Mouse (Mus musculus) spleen, postnatal 14 days (tissue): ENCODE measurements around the gene Eif1.
"Not testable (repeated sequence)": the region's sequence is repeated elsewhere in the genome, so short reads cannot be mapped to it uniquely, and the experiment has no call there.

Experiments used
- DNase-seq, 2 experiments: peaks; one replicate each; pipeline ENCODE4 v3.0.0; 2021 to 2022; ENCODE audit warnings: low spot score in 2 of 2

Gene Eif1

GRCm38 (mm10) chr11:100319492-100320171, at the start of gene Eif1:
Gene Eif1, plus strand, starts transcription at chr11:100319885.
- peak; percentile 100 for DNase-seq

GRCm38 (mm10) chr11:100271878-100272277, 47.8 kb upstream of the Eif1 start:
- no peak for DNase-seq

DNA sequence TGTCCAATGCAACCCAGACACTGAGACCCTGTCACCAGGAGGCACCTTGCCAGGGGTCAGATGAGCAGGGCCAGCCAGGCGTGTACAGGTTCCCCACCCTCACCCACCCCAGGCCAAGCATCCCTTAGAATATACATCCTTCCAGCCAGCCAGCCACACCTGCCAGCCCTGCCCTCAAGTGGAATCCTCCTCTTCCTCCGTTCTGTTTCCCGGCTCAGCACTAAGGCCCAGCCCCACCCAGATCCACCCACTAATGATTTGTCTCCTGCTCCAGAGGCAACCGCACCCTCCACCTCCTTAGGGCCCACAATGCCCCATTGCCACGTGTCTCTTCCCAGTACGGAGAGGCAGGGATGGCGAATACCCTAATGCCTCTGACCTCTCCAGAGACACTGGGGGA, 45.0 kb upstream of the Eif1 start:
- no peak for DNase-seq

GRCm38 (mm10) chr11:100275466-100275865, 44.2 kb upstream of the Eif1 start:
- no peak for DNase-seq

DNA sequence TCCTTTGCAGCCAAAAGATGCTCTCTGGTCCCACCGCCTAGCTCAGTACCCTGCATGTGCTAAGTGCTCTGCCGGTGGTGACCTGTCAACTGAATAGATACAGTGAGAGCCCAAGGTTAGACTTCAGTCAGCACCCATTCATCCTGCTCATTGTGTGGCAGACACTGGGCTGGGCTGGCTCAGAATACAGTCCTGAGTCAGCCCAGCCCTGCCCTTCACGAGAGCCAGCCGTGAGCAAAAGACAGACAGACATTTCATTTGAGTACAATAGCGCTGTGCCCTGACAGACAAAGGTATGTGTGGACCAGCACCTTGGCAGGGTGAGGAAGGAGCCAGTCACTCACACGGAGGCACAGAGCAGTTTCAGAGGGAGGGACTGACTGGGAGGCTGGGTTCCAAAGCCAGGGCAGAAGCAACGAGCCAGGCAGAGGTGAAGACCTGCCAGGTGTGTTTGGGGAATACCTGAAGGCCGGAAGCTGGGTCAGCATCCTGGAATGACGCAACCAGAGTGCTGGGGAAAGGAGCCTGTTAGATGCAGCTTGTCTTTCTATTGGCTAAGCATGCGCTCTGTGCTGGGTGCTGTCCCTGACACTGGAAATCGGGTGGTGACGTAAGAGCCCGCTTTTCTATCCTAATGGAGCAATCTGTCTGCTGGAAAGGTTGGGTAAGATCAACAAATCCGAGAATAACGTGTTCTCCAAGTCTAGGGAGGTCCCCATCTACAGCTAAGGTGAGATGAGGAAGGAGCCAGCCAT, 41.8 kb upstream of the Eif1 start:
- DNase-seq: no peak

DNA sequence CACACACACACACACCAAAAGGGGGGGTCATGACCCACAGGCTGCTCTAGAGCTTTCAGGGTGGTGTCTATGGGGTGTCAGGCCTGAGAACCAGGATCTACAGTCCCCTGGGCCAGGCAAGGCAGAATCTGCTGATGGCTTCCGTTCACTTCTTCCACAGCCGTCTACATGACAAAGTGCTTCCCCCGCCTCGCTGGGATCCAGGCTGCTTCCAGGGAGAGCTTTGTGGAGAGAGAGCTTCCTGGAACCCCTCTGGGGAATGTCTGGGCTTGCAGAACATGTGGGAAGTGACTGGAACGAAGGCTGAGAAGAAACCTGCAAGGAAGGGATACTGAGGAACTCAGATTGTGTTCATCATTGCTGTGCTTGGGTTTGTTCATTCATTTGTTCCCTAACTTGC, 40.9 kb upstream of the Eif1 start:
- DNase-seq: no peak

DNA sequence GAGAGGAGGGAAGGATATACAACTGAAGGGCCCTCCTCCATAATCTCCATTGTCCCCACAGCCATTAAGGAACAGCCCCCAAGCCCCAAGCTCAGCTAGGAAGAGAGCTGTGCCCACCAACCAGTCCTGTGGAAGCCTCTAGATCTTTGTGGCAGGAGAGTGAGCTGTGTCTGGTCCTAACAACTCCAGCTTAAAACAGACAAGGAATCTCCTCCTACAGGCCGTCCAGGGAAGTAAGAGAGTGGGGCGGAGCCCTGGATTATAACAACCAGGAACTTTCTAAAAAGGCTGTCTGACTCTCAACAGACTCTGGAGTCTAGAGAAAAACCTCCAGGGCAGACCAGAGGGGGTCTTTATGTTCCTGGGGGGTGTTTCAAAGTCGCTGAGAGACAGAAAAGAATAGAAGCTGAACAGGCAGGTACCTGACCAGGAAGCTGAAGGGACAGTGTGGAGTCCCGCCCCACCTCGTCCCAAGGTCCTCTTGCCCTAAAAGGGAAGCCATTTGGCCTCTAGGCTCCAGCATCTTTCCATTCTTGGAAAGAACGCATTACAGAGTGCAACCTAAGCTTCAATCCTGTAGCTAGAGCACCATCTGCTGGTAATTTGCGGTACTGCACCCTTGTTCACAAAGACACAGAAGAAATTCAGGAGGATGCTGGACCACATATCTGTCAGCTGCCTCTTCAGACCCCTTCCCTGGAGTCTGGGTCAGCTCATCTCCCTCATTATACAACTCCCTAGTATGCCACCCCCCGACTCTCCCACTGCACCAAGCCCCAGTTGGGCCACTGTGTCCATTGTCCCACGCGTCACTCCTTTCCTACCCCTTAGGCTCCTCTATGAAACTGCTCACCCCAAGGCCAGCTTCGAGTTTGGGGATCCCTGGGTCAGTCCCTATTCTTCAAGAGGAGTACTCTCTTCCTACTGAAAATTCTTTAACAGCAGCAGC, 37.8 kb upstream of the Eif1 start:
- peak; percentile 35 to 70 for DNase-seq

- peak; percentile 38 to 64 for DNase-seq
Observed at GRCm38 (mm10) chr11:100282549-100282948, 37.1 kb upstream of the Eif1 start.

DNA sequence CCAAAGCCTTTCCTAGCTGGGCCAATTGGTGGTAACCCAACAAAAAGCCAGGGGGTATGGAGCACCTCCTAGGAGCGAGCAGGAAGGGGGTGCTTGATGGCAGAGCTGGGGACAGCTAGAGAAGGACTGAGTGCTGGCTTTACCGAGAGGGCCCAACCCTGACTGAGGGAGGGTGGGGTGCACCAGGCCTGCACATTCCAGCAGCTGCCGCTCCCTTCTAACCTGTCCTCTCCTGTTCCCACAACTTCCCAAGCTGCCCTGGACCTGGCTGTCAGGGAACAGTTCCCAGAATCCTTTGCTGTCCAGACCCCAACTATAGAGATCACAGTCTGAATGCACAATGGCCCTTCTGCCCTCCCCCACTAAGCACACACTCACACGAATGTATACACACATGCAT, 34.7 kb upstream of the Eif1 start:
- DNase-seq: no peak

DNA sequence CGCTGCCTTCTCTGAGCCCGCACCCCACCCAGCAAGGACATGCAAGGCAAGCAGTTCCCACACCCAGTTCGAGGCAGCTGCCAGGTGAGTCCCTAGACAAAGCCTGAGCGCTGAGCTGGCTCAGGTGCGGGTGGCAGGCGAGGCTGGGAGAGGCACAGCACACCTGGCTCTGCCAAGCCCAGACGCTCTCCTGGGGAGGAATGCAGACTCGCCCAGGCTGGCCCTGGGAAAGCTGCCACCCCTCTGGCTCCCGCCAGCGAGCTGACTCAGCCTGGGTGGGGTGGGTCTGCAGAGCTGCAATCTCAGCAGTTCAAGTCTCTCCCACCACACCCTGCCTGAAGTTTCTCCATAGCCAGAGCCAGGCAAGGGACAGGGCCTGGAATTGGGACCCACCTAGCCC, 32.7 kb upstream of the Eif1 start:
- DNase-seq: no peak

DNA sequence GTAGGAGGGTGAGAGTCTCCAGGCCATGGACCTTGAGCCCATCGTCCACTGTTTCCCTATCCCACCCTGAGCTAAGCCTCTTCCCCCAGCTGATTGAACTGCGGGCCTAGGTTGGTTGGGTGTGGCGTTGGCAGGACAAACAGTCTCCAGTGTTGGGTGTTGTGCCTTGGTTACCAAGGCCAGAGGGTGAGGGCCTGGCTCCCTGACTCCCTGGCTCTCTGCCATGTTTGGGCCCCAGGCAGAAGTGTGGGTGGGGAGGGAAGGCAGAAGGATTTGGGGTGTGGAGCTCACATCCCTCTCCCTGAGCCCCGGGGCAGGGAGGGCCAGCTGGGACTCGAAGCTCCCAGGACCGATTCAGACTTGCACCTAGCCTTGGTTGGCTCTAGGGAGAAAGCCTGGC, 30.7 kb upstream of the Eif1 start:
- no peak for DNase-seq

GRCm38 (mm10) chr11:100290235-100290634, 29.4 kb upstream of the Eif1 start:
- no peak for DNase-seq

GRCm38 (mm10) chr11:100292884-100293283, 26.8 kb upstream of the Eif1 start:
- no peak for DNase-seq

DNA sequence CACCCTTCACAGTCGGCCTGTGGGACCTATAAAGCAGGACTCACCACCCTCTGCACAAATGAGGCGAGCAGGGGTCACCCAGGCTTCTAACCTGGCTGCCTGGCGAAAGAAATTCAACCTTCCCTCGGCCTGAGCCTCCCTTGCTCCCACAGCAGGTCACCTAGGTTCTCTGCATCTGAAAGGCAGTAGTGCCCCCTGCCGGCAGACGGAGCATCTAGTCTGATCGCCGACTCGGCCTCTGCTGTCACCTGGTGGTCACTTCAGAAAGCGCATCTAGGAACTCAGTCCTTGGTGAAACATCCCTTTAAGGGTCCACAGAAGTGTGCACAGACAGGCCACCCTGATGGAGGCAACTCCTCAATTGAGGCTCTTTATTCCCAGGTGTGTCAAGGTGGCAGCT, 24.4 kb upstream of the Eif1 start:
- DNase-seq: peak; percentile 55 to 77

DNA sequence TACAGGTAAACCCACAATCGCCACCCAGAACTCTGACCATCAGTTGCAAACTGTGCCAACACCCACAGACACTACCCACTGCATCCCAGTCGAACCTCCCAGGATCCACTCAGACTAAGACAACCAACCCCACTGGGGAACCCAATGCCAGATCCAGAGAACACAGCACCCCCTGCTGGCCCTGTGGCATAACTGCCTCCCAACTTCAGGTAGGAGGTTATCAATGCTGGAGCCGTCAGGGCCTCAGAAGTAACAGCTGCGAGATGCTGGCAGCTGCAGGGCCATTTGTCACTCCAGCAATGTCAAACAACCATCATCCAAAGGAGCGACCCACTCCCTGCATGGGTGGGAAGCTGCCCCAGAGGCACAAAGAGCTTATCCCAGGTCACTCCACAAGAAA, 21.9 kb upstream of the Eif1 start:
- DNase-seq: no peak

GRCm38 (mm10) chr11:100298274-100299036, 21.2 kb upstream of the Eif1 start:
- DNase-seq: peak; percentile 64 to 79

DNA sequence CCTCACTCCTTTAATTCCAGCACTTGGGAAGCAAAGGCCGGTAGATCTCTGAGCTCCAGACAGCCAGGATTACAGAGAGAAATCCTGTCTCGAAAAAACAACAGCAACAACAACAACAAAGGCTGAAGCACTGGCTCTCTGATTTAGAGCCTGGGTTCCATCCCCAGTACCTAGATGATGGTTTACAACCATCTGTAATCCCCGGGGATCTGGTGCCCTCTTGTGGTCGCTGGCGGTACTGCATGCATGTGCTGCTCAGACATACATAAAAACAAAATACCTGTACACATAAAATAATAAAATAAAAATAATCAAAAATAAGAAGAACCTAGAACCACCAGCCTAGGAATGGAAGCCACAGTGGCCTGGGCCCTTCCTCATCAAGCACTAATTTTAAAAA, 19.4 kb upstream of the Eif1 start:
- DNase-seq: peak; percentile 48 to 68

GRCm38 (mm10) chr11:100301292-100301691, 18.4 kb upstream of the Eif1 start:
- DNase-seq: no peak

DNA sequence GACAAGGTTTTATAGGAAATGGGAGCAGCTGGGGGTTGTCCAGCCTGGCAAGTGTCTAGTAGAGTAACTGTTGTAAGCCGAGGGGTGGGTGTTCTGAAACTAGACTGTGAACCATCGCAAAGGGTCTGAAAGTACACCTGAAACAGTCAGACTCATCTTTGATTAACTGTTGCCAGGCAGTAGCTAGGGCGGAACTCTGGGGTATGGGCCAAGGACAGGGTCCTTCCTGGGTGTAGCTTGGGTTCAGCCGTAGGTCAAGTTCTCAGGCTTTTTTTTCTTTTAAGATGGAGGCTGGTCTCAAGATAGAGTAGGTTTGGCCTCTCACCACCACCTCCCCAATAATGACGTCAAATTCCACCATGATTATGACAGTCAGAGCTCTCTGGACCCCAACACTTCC, 11.8 kb upstream of the Eif1 start:
- no peak for DNase-seq

- DNase-seq: not testable (repeated sequence)
Observed at GRCm38 (mm10) chr11:100308672-100309071, 11.0 kb upstream of the Eif1 start.

GRCm38 (mm10) chr11:100311656-100312055, 8.0 kb upstream of the Eif1 start:
- DNase-seq: no peak
